Mouse (Mus musculus): Measurements from ENCODE around the gene Iah1.

Gene Iah1

GRCm38 (mm10) chr12:21364624-21365435 lies 48.6 kb downstream of the Iah1 start:
- DNase-seq (ENCODE audit: low read depth, low spot score) = no peak

GRCm38 (mm10) chr12:21368376-21369086 lies 52.3 kb downstream of the Iah1 start:
- DNase-seq (ENCODE audit: low read depth, low spot score) = no peak

- DNase-seq (ENCODE audit: low read depth, low spot score) = no peak
Measured at GRCm38 (mm10) chr12:21369087-21369410, 52.9 kb downstream of the Iah1 start.

- DNase-seq (ENCODE audit: low read depth, low spot score) = no peak
Measured at GRCm38 (mm10) chr12:21370035-21370611, 53.9 kb downstream of the Iah1 start.

- DNase-seq (ENCODE audit: low read depth, low spot score) = peak; percentile 95
Measured at GRCm38 (mm10) chr12:21373100-21373819, 57.1 kb downstream of the Iah1 start, which contains the start of gene Adam17. TSS of gene Adam17 (minus strand) at chr12:21373632.

Measured in WW6 (cell line).